Mouse (Mus musculus): ENCODE data around the gene Sesn3.

DNA sequence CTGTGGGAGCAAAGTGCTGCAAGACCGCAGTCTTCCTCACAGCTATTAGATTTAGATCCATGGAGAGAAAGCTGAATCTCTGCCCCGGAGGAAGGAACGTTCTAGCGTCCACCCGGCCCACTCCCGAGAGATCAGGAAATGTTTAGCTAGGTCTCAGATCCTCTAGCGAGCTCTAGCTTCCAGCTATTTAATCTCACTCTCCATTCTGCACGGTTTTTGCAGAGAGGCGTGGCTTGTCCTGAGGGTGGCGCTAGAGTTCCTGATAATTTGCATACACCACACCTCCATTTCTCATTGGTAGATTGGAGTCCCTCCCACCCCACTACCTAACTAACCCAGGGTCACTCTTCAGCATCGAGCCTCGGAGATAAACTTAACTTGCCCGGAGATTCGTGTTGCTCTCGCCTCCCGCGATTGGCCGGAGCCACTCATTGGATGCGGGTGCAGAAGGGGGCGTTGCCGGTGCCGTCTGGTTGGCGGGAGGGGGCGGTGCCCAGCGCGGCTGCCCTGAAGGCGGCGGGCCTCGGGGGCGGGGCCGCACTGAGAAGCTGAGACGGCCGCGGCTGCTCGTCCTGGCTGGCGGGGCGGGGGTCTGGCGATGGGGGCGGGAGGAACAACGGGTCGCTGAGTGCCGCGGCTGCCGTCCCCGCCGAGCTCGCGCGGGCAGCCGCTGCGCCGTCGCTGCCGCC, 1.1 kb downstream of the Sesn3 start:
- TF ChIP-seq CTCF (IDR thresholded peaks at IDR 0.05; ENCODE audit: borderline replicate concordance, insufficient read depth, low read length) (peak; percentile 18; the same call in 1 of the 2 replicates), POLR2A (IDR thresholded peaks at IDR 0.05; ENCODE audit: low read depth, low read length) (peak; percentile 78)

Data from embryonic fibroblast, embryonic 13.5 days (primary cell).